Mouse (Mus musculus) urinary bladder, adult 18-20 months (tissue): ENCODE results near the gene Ankrd55.

Experiments
- DNase-seq, 2 experiments: peaks; one replicate each; pipeline ENCODE4 v3.0.0; 2022; ENCODE audit warnings: low spot score in 2 of 2, mixed read lengths in 2 of 2

The Ankrd55 gene

GRCm38 (mm10) chr13:112288225-112289178 lies at the start of gene Ankrd55:
TSS of gene Ankrd55 (plus strand) at chr13:112288451.
- DNase-seq, result peak; percentile 15 to 40

- DNase-seq, result no peak
Observed at GRCm38 (mm10) chr13:112239239-112239638, 49.0 kb upstream of the Ankrd55 start.

- no peak for DNase-seq
Observed at GRCm38 (mm10) chr13:112241431-112241830, 46.8 kb upstream of the Ankrd55 start.

- DNase-seq, result no peak
Observed at GRCm38 (mm10) chr13:112245131-112245530, 43.1 kb upstream of the Ankrd55 start.

GRCm38 (mm10) chr13:112251433-112251832 lies 36.8 kb upstream of the Ankrd55 start:
- no peak for DNase-seq

- no peak for DNase-seq
Observed at GRCm38 (mm10) chr13:112252012-112252411, 36.2 kb upstream of the Ankrd55 start.

GRCm38 (mm10) chr13:112252991-112253620 lies 35.1 kb upstream of the Ankrd55 start:
- DNase-seq, result no peak

- peak in 1 of 2 experiments; percentile 20 for DNase-seq
Observed at GRCm38 (mm10) chr13:112254116-112254515, 34.1 kb upstream of the Ankrd55 start.

- DNase-seq, result no peak
Observed at GRCm38 (mm10) chr13:112255862-112256261, 32.4 kb upstream of the Ankrd55 start.

- peak; percentile 18 to 55 for DNase-seq
Observed at GRCm38 (mm10) chr13:112258478-112258877, 29.8 kb upstream of the Ankrd55 start.

- DNase-seq, result peak; percentile 26 to 62
Observed at GRCm38 (mm10) chr13:112259398-112259797, 28.9 kb upstream of the Ankrd55 start.

GRCm38 (mm10) chr13:112264666-112265065 lies 23.6 kb upstream of the Ankrd55 start:
- DNase-seq, result no peak

GRCm38 (mm10) chr13:112271901-112272537 lies 16.2 kb upstream of the Ankrd55 start:
- no peak for DNase-seq

GRCm38 (mm10) chr13:112274636-112275035 lies 13.6 kb upstream of the Ankrd55 start:
- DNase-seq, result no peak

GRCm38 (mm10) chr13:112275951-112276350 lies 12.3 kb upstream of the Ankrd55 start:
- no peak for DNase-seq

GRCm38 (mm10) chr13:112277544-112277943 lies 10.7 kb upstream of the Ankrd55 start:
- no peak for DNase-seq

GRCm38 (mm10) chr13:112278251-112278650 lies 10.0 kb upstream of the Ankrd55 start:
- DNase-seq, result no peak

GRCm38 (mm10) chr13:112287135-112287534 lies 1.1 kb upstream of the Ankrd55 start:
- no peak for DNase-seq

GRCm38 (mm10) chr13:112287571-112288224 lies 553 bp upstream of the Ankrd55 start:
- no peak for DNase-seq

- no peak for DNase-seq
Observed at GRCm38 (mm10) chr13:112289338-112289737, 1.1 kb downstream of the Ankrd55 start.

- DNase-seq, result no peak
Observed at GRCm38 (mm10) chr13:112289981-112290380, 1.7 kb downstream of the Ankrd55 start.

GRCm38 (mm10) chr13:112292489-112292888 lies 4.2 kb downstream of the Ankrd55 start:
- DNase-seq, result no peak
